Mouse (Mus musculus) liver, embryonic 12.5 days (tissue): ENCODE measurements around the gene Pigq. TPM values are rescaled to one million over a fixed set of nuclear protein-coding genes. Genes with fewer than 3 reads are reported as not detected.

ENCODE experiments used
- ATAC-seq: fragments of 200-750 bp; cut with Nextera tagmentation; 2 replicates; pipeline ENCODE4 v1.8.0; 2017; ENCODE audit warnings: moderate number of reproducible peaks, mild to moderate bottlenecking, moderate library complexity
- H3K27ac ChIP-seq: fragments of 300-500 bp; sonication (generic); 2 replicates; pipeline ENCODE4 v1.5.1; 2016; ENCODE audit warnings: mild to moderate bottlenecking
- H3K27me3 ChIP-seq: fragments of 300-500 bp; sonication (generic); replicated peaks from 2 replicates; pipeline ENCODE4 v1.6.1; 2016; ENCODE audit warnings: mild to moderate bottlenecking, moderate library complexity
- H3K36me3 ChIP-seq: fragments of 300-500 bp; sonication (generic); 2 replicates; pipeline ENCODE4 v1.6.1; 2016; ENCODE audit warnings: mild to moderate bottlenecking, moderate library complexity
- H3K4me1 ChIP-seq: fragments of 300-500 bp; sonication (generic); 2 replicates; pipeline ENCODE4 v1.6.1; 2016
- H3K4me2 ChIP-seq: fragments of 300-500 bp; sonication (generic); 2 replicates; pipeline ENCODE4 v1.6.1; 2016; ENCODE audit warnings: mild to moderate bottlenecking, moderate library complexity
- H3K4me3 ChIP-seq: fragments of 300-500 bp; sonication (generic); 2 replicates; pipeline ENCODE4 v1.5.1; 2016; ENCODE audit warnings: mild to moderate bottlenecking, moderate library complexity
- H3K9ac ChIP-seq: fragments of 300-500 bp; sonication (generic); 2 replicates; pipeline ENCODE4 v1.6.1; 2016; ENCODE audit warnings: mild to moderate bottlenecking, moderate library complexity
- H3K9me3 ChIP-seq: fragments of 300-500 bp; sonication (generic); replicated peaks from 2 replicates; pipeline ENCODE4 v1.6.1; 2016; ENCODE audit warnings: mild to moderate bottlenecking, moderate library complexity
- WGBS: fragments of 180-500 bp; shearing (Covaris S2); methylation state at CpG from one replicate; pipeline ENCODE4 v1.1.7; 2016; ENCODE audit not compliant: insufficient replicate concordance; 5-methylcytosine and 5-hydroxymethylcytosine counted together
- polyA plus RNA-seq: library from polyadenylated mRNA; unstranded; fragments of >200 nt; fragmentation: Nextera tagmentation; extraction: Ambion mirVana; gene quantifications from 2 replicates; pipeline ENCODE4 v1.2.1, GENCODE M21; 2016

Pigq gene
- polyA plus RNA-seq, 1 experiment from 2014 or later = 161 TPM

GRCm38 (mm10) chr17:25945517-25946155 is 900 bp upstream of the Pigq start:
- Histone ChIP-seq H3K36me3 (peaks cover 5% of the 10 kb centered on the region), H3K4me2 (peak overlapping the region; percentile 81), H3K27ac (peak overlapping the region; percentile 99), H3K4me3 (no peak overlapping the region), H3K9ac (peak overlapping the region; percentile 99), H3K9me3 (no peaks in the 10 kb centered on the region), H3K4me1 (peaks cover 66% of the 10 kb centered on the region), H3K27me3 (peaks cover 13% of the 10 kb centered on the region)
- ATAC-seq = no peak
- WGBS = 72% methylated on average over 9 of the region's 9 CpGs

GRCm38 (mm10) chr17:25943769-25944168 is 967 bp downstream of the Pigq start:
- H3K4me1 ChIP-seq = peaks cover 79% of the 10 kb centered on the region
- peaks cover 24% of the 10 kb centered on the region for H3K36me3 ChIP-seq
- 71% methylated on average over 9 of the region's 9 CpGs for WGBS
- H3K27ac ChIP-seq = peak overlapping the region; percentile 99
- peak overlapping the region; percentile 99 for H3K9ac ChIP-seq
- no peaks in the 10 kb centered on the region for H3K9me3 ChIP-seq
- no peaks in the 10 kb centered on the region for H3K27me3 ChIP-seq
- H3K4me2 ChIP-seq = peak overlapping the region; percentile 81
- H3K4me3 ChIP-seq = peak overlapping the region; percentile 93
- ATAC-seq = no peak

GRCm38 (mm10) chr17:25943221-25943620 is 1.5 kb downstream of the Pigq start:
- Histone ChIP-seq H3K9ac (peak overlapping the region; percentile 99), H3K9me3 (no peaks in the 10 kb centered on the region), H3K4me1 (peaks cover 80% of the 10 kb centered on the region), H3K4me2 (peak overlapping the region; percentile 81), H3K4me3 (peak overlapping the region; percentile 93), H3K27me3 (no peaks in the 10 kb centered on the region), H3K36me3 (peaks cover 29% of the 10 kb centered on the region), H3K27ac (peak overlapping the region; percentile 99)
- 30% methylated on average over 3 of the region's 3 CpGs for WGBS
- peak; percentile 25 for ATAC-seq

DNA sequence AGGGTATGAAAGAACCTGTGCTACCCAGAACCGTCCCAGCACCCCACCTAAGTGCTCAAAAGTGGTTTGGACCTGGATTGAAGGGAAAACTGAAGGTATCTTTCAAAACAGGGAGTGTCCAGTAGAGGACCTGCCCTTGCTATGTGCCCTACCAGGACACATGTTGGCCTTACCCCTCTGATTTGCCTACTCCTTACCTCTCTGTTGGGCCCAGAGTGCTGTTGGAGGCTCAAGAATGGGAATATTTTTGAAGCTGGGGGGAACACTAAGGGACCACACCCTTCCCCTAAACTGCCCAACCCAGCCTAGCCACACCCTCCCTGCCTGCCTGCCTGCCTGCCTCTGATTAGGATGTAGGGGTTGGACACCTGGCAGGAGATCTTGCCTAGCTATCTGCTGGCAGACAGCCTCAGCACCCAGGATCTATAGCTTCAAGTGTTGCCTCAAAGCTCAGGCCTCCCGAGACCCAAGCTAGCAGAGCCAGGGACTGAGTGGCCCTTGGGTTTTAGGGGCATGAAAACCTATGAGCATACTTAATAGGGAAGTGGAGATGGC is 2.1 kb downstream of the Pigq start:
- Histone ChIP-seq H3K4me1 (peaks cover 80% of the 10 kb centered on the region), H3K4me3 (peak overlapping the region; percentile 93), H3K9me3 (no peaks in the 10 kb centered on the region), H3K9ac (peak overlapping the region; percentile 99), H3K4me2 (peak overlapping the region; percentile 81), H3K27me3 (no peaks in the 10 kb centered on the region), H3K36me3 (peaks cover 35% of the 10 kb centered on the region), H3K27ac (peak overlapping the region; percentile 99)
- ATAC-seq = peak; percentile 91
- 21% methylated on average over 2 of the region's 2 CpGs for WGBS

- WGBS = 1% methylated on average over 54 of the region's 54 CpGs
Observed at GRCm38 (mm10) chr17:25941511-25942241, 3.1 kb downstream of the Pigq start.

DNA sequence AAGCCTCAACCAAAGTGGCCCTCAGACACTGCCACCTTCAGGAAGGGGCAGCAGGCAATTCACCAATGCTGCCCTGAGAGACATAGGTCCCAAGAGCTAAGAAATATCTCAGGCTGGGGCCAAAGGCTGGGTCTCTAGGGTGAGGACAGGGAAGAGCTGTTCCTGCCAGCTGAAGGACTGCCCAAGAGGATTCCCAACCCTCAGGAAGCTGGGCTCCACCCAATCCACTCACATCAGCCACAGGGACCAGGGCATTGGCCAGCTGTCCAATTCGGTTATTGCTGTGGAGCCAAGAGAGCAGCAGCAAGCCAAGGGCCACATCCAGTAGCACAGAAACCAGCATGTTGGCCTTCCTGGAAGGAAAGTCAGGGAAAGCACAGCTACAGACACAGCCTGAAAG is 10.2 kb downstream of the Pigq start:
- no peak overlapping the region for H3K4me3 ChIP-seq
- H3K27ac ChIP-seq = 0 out of 2 replicates have a peak overlapping the region, but pooled peaks have one; percentile 1
- no peaks in the 10 kb centered on the region for H3K27me3 ChIP-seq
- peak overlapping the region; percentile 7; the same call in 1 of the 2 replicates for H3K4me2 ChIP-seq
- WGBS = 96% methylated on average over 1 of the region's 1 CpGs
- H3K9me3 ChIP-seq = no peaks in the 10 kb centered on the region
- H3K9ac ChIP-seq = no peak overlapping the region
- no peak for ATAC-seq
- H3K4me1 ChIP-seq = peaks cover 51% of the 10 kb centered on the region
- peaks cover 100% of the 10 kb centered on the region for H3K36me3 ChIP-seq

More at GRCm38 (mm10) chr17:25941511-25942241, 3.1 kb downstream of the Pigq start:
- Histone ChIP-seq H3K27me3 (no peaks in the 10 kb centered on the region), H3K36me3 (peaks cover 45% of the 10 kb centered on the region), H3K4me3 (peak overlapping the region; percentile 93), H3K4me2 (peak overlapping the region; percentile 81), H3K9ac (peak overlapping the region; percentile 99), H3K27ac (peak overlapping the region; percentile 99), H3K4me1 (peaks cover 80% of the 10 kb centered on the region), H3K9me3 (no peaks in the 10 kb centered on the region)
- no peak for ATAC-seq

DNA sequence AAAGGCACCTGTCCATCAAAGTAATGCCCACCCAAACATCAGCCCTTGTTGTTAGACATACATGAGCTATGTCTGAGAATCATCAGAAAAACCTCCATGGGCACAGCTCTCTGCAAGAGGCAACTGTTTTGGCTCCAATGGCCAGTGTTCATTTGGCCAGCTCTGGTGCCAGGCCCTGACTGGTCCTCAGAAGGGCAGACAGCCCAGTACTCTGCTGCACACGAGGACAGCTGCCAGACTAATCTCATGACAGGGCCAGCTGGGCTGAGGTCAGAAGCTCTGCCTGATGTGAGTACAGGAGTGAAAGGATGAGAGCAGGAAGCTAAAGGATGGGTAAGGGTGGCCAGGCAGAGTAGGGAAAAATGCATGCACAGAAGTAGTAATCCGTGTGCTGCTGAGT is 19.4 kb downstream of the Pigq start:
- H3K9me3 ChIP-seq = no peaks in the 10 kb centered on the region
- peaks cover 70% of the 10 kb centered on the region for H3K36me3 ChIP-seq
- ATAC-seq = 0 out of 2 replicates have a peak, but pooled peaks have one; percentile 2
- no peak overlapping the region for H3K4me2 ChIP-seq
- no peak overlapping the region for H3K4me3 ChIP-seq
- H3K27me3 ChIP-seq = no peaks in the 10 kb centered on the region
- H3K9ac ChIP-seq = no peak overlapping the region
- H3K27ac ChIP-seq = peak overlapping the region; percentile 50
- H3K4me1 ChIP-seq = peaks cover 21% of the 10 kb centered on the region
- WGBS = 59% methylated on average over 2 of the region's 2 CpGs

DNA sequence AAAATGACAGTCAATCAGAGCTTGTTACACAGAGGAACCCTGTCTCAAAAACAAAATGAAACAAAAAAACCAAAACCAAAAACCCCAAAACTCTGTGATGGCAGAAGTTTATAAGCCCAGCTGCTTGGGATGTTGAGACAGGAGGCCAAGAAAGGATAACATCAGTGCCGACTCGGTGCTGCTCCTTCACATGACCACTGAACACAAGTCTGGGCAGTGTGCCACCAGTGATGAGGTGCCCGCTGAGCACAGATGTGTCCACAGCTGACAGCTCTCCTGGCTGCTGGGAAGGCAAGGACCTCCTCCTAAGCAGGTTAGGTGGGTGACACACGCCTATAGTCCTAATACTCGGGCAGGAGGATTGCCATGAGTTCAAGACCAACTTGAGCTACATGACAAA is 22.6 kb downstream of the Pigq start:
- no peak overlapping the region for H3K9ac ChIP-seq
- peaks cover 38% of the 10 kb centered on the region for H3K36me3 ChIP-seq
- 0 out of 2 replicates have a peak overlapping the region, but pooled peaks have one; percentile 94 for H3K4me2 ChIP-seq
- H3K4me3 ChIP-seq = no peak overlapping the region
- WGBS = 68% methylated on average over 5 of the region's 5 CpGs
- peak overlapping the region; percentile 15; the same call in 1 of the 2 replicates for H3K27ac ChIP-seq
- H3K27me3 ChIP-seq = no peaks in the 10 kb centered on the region
- no peaks in the 10 kb centered on the region for H3K9me3 ChIP-seq
- peaks cover 41% of the 10 kb centered on the region for H3K4me1 ChIP-seq
- ATAC-seq = no peak

DNA sequence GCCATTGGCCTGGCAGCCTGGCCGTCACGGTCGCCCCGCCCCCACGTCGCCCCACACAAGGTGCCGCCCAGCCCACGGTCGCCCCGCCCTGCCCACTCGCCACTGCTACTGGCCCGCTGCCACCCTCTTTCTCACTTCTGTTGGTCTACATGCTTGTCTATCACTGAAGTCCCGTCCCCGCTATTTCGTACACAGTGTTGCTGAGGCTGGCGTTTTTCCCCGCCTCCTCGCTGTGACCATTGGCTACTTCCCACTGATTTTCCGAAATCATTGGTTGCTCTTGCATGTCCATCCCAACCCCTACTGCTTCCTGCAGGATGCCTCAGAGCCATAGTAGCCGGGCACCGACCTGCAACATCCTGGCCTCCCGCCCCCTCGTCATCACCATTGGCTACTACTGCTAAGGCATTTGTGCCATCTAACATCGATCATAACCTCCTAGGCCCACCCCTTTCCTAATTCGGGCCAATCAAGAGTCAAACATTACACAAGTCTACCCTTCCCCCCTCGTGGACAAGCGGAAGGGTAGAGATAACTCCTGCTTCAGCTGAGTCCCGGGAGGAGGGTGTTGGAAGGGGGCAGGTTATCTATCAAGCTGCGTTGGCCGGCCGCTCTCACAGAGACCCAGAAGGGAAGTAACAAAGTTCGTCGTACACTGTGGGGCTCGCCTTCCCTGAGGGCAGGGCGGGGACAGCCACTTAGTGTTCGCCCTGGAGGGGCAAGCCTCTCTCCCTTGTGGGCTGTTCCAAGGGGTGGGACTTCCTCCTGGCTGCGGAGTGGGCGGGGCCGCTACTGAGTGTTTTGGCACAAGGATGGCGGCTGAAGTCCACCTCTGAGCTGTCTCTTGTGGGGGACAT is 24.7 kb downstream of the Pigq start:
- peak overlapping the region; percentile 94 for H3K4me2 ChIP-seq
- WGBS = under 1% methylated on average over 38 of the region's 40 CpGs
- H3K4me3 ChIP-seq = peak overlapping the region; percentile 94
- peak overlapping the region; percentile 90 for H3K9ac ChIP-seq
- H3K27me3 ChIP-seq = no peaks in the 10 kb centered on the region
- H3K27ac ChIP-seq = peak overlapping the region; percentile 94
- peak; percentile 94 for ATAC-seq
- H3K36me3 ChIP-seq = peaks cover 17% of the 10 kb centered on the region
- H3K9me3 ChIP-seq = no peaks in the 10 kb centered on the region
- H3K4me1 ChIP-seq = peaks cover 51% of the 10 kb centered on the region

- no peak for ATAC-seq
- H3K4me2 ChIP-seq = peak within 1 kb of the TSS; percentile 94
- H3K4me3 ChIP-seq = peak within 1 kb of the TSS; percentile 94
- H3K4me1 ChIP-seq = peaks cover 58% of the 10 kb centered on the region
- under 1% methylated on average over 53 of the region's 78 CpGs for WGBS
- no peaks in the 10 kb centered on the region for H3K9me3 ChIP-seq
- peaks cover 10% of the 10 kb centered on the region; the same call in 1 of the 2 replicates for H3K36me3 ChIP-seq
- H3K9ac ChIP-seq = peak within 1 kb of the TSS; percentile 90
- H3K27me3 ChIP-seq = no peaks in the 10 kb centered on the region
- peak within 1 kb of the TSS; percentile 94 for H3K27ac ChIP-seq
Observed at GRCm38 (mm10) chr17:25919144-25919785, 25.5 kb downstream of the Pigq start, which contains the start of gene Rab40c. TSS of gene Rab40c (minus strand) at chr17:25919727.
